Mouse (Mus musculus): ENCODE results near the gene Lfng.

DNA sequence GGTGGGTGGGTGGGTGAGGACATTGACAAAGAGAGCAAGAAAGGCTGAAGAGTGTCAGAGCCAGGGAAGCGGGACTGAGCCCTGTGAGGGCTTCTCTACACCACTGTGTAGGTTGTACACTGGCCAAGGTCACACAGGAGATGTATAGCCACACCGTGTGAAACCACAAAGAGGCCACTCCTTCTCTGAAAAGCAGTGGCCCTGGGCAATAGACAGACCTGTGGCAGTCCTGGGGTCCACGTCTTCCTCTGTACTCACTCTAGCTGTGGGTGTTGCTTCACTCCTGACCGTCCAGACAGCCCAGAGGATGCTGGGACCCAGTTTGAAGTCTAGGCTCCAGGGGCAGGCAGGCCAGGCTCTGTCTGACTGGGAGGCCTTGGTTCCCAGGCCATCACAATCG is 12.3 kb upstream of the Lfng start:
- TF ChIP-seq NELFE (IDR thresholded peaks at IDR 0.05; ENCODE audit: low read depth, low read length) = no peak
- TF ChIP-seq USF2 (IDR thresholded peaks at IDR 0.05; ENCODE audit: borderline replicate concordance in 1 of 2, insufficient read depth in 1 of 2, low read depth in 1 of 2, low read length in 2 of 2) = no peak
- TF ChIP-seq MAX (IDR thresholded peaks at IDR 0.05; ENCODE audit: low read length) = no peak
- no peak for TF ChIP-seq MAZ (IDR thresholded peaks at IDR 0.05; ENCODE audit: low read depth, low read length)
- no peak for TF ChIP-seq TCF12 (IDR thresholded peaks at IDR 0.05; ENCODE audit: low read depth, low read length)
- TF ChIP-seq MEF2A (IDR thresholded peaks at IDR 0.05; ENCODE audit: extremely low read depth, insufficient replicate concordance, low read depth, low read length, poor library complexity, severe bottlenecking) = no peak
- TF ChIP-seq GABPA (IDR thresholded peaks at IDR 0.05; ENCODE audit: low read depth, low read length) = no peak
- TF ChIP-seq ZNF384 (IDR thresholded peaks at IDR 0.05; ENCODE audit: low read depth, low read length) = no peak
- TF ChIP-seq MXI1 (IDR thresholded peaks at IDR 0.05; ENCODE audit: low read depth, low read length) = no peak
- TF ChIP-seq UBTF (IDR thresholded peaks at IDR 0.05; ENCODE audit: borderline replicate concordance, insufficient read depth, low read depth, low read length) = no peak
- no peak for TF ChIP-seq POLR2AphosphoS2 (IDR thresholded peaks at IDR 0.05; ENCODE audit: low read length)
- TF ChIP-seq POLR2A (IDR thresholded peaks at IDR 0.05; ENCODE audit: control insufficient read depth in 1 of 2, insufficient read depth in 1 of 2, low read depth in 1 of 2, low read length in 2 of 2, poor library complexity in 1 of 2) = no peak

Measured in MEL (cell line).